Mouse (Mus musculus) adrenal gland, postnatal 10 days (tissue): ENCODE measurements at regions not wholly inside any gene's neighbourhood (a gene's known extent, or its start where the extent isn't known, plus 50 kb on each side); places are given as distances from the start of the nearest gene placed in this dataset.
"Not testable (repeated sequence)": the region's sequence is repeated elsewhere in the genome, so short reads cannot be mapped to it uniquely, and the experiment has no call there.

ENCODE experiments used
- DNase-seq: peaks from one replicate; pipeline ENCODE4 v3.0.0; 2021; ENCODE audit warnings: mixed read lengths

DNA sequence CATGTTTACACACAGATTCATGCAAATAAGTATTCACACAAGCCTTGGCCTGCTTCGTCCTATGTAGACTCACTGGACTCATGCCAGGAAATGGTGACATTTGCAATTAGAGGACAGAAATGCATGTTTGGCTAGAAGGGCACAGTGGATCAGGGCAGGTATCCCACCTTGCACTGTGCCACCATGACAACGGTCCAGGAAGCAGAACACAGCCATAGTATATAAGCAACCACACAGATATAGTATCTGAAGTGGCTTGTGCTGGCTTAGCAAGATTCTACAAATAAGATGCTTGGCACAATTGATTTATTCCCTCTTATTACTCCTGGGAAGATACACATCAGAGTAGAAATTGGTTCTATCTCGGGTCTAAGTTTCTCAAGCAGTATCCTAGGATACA, 218.0 kb downstream of the Unc5cl start:
- no peak for DNase-seq

DNA sequence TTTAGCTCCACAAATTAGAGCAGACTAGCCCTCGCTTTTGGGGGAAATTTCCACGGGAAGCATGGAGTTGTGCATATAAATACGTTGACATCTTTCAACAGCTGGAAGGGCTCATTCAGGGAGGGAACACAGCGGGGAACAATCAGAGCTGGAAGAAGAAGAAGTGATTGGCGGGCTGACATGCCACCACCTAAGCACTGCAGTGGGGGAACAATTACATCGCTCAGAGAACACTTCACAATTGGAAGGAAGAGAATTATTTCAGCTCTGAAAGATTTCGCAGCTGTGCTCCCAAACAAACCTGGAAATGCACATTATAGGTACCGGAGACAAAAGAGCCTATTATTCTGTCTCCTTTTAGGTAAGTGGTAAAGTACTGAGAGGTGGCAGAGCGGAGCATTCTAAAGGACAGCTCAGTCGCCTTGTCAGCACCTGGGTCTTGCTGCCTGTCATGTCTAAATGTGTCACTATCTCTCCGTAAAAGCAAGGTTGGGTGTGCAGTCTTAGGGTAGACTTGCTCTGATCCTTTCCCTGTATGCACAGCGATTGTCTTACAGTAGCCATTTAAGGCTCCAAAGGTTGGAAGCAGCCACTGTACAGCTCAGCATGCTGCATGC, 223.6 kb downstream of the Unc5cl start:
- no peak for DNase-seq

DNA sequence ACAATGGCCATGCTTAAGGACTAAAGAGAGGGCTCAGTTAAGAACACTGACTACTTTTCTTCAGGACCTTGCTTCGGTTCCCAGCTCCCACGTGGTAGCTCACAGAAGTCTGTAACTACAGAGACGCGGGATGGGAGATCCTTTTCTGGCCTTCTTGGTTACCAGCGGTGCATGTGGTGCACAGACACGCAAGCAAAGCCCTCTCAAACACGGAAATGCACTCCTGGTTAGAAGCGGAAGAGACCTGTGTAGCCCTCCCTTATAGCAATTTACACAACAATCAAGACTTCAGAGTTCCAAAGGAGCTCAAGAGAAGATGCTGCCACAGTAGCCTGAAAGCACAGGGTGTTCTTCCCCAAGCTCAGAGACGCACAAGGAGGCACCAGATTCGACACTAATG, 225.6 kb downstream of the Unc5cl start:
- DNase-seq, result no peak

DNA sequence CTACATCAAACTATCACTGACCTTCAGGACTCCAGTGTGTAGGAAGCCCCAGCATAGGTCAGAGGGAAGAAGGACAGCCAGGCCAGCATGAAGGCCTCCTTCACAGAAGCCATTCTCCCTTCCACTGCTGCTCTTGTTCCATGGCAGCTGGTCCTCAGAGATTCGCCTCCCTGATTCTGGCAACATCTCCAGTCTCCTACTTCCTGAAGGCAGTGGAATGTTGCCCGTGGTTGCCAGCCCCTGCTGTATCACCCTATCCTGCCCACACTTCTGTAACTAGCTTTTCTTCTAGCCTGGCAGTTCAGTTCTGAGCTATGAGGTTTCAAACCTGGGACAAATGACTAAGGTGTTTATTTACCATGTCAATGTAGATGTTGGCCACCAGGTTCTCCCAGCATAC, 234.2 kb downstream of the Unc5cl start:
- DNase-seq, result no peak

DNA sequence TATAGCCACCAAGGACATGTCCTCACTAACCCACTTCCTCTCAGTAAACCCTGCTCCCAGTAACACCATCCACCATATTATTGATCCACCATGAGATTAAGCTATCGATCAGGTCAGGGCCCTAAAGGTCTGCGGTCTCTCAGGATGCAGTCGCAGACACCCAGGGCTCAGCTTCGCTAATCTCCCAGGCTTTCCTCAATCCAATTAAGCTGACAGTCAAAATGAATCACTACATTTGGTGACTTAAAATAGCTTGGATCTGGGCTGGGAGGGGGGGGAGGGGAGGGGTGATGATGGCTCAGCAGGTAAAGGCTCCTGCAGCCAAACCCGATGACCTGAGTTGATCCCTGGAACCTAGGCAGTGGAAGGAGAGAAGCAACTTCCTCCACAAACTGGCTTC, 233.7 kb upstream of the Lrfn2 start:
- DNase-seq, result no peak

DNA sequence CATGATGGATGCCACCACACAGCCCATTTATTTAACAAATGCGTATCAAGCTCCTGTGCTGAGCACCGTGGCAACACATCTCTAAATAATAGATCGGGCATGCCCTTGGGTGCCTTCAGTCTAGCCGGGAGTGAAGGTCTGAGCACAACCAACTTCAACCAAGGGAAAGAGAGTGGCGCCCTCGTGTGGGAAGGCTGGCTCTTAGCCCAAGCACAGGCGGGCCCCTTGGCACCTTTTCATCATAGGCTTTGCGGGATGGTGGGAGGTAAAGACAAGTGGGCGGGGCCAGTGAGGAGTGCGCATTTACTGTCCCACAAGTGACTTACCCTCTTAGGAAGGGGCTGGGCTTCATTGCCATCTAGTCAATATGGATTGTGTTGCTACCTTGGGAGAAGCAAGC, 231.6 kb upstream of the Lrfn2 start:
- DNase-seq, result no peak

DNA sequence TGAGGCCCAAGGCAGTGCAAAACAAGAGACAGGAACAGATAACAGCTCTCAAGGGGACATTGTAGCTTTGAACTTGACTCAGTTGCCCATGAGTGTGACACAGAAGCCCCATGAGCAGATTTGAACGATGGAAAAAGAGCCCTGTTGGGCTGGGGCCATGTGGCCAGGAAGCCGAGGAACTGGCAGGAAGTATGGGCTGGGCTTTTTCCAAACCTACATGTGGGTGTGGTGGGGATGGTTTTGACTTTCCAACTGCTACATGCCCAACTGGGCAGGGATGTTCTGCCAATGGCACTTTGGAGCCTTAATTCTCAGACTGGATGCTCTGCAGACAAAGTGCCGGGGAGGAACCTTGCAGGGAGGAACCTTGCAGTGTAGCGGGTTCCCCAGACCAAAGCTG, 211.7 kb upstream of the Lrfn2 start:
- DNase-seq, result no peak

DNA sequence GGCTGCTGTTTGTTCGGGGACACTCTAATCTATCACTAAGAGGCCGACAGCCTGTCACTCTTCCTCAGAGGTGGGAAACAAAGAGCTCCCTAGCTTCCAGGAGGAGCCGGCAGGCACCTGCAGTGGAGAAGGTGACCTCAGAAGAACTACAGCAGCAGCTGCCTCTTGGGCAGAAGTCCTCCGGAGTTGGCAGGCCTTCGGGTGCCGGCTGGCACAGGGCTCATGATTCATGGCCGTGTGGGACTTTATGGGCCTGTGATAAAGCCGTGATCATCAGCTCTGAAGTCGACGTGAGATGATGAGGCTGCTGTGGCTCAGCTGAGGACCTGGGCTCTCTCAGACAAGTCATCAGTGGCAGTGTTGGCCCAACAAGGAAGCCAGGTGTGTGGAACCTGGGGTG, 208.9 kb upstream of the Lrfn2 start:
- DNase-seq, result no peak

DNA sequence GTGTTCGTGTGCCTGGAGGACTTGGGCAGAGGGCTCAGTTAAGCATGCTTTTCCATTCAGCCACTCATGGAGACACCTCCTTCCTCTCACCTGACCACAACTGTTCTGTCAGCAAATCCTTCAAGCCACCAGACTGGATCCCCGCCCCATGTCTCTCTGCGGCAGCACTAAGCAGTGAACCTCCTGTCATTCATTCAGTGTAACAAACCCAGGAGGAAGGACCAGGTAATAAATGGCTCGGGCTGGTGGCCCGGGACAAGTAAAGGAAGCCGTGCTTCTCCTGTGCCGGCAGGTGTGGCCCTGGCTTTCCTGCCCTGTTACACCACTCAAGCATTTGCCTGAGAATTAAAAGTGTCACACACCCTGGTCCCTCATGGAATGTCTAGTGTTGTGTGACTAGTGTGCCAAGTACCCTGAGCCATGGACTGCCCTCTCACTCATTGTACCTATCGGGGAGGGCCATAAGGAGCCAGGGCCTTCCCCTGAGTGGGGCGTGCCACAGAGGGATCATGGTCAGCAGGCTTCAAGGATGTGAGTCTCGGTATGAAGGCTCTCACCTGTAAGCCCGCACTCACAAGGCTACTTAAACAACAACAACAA, 207.6 kb upstream of the Lrfn2 start:
- DNase-seq, result no peak

DNA sequence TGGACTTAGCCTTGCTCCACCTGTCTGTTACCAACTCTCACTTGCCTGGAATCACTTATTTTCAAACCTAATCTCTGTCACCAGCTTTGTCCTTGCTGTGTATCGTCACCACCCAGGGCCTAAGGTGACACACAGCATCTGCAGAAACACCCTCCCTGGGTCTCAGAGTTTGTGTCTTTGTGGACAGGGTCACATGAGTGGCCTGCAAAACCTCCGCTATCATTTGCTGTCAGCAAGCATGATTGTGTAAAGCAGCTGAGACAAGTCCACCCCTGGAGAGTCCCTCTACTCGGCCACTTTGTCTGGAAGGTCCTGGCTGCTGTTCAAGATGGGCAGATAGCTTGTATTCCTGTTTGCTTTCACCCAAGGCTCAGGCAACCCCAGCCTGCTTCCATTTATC, 205.7 kb upstream of the Lrfn2 start:
- no peak for DNase-seq

DNA sequence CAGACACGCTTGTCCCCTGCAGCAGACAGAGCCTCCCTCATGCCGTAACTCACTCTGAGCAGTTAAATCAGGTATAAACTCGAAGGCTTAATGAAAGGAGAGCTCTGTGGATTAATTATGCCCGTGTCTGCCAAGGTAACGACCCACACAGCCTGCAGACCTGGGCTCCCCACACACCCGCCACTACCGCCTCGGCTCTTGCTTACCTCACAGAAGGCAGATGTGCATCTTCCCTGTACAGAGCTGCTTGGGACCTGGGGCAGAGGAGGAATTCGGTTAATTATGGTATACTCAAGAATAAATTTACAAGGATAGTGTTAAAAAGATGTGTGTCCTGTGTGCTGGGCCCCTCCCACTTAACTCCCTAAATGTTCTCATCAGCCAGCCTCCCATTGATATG, 198.4 kb upstream of the Lrfn2 start:
- no peak for DNase-seq

DNA sequence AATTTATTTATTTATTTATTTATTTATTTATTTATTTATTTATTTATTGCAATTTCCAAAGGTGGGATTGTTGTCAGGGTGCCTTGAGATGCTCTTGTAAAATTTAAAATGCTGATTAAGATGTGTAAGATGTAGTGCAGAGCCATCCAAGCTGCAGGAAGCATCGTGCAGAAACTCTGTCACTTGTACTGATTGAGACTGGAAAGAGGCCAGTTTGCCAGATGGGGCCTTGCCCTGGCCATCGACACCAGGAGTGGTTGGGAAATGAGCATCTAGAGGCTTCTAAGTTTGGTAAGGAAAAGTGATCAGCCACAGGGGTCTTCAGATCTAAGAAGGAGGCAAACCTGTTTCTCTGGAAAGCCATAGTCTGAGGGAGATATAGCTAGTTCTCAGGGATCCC, 195.0 kb upstream of the Lrfn2 start:
- DNase-seq, result not testable (repeated sequence)

DNA sequence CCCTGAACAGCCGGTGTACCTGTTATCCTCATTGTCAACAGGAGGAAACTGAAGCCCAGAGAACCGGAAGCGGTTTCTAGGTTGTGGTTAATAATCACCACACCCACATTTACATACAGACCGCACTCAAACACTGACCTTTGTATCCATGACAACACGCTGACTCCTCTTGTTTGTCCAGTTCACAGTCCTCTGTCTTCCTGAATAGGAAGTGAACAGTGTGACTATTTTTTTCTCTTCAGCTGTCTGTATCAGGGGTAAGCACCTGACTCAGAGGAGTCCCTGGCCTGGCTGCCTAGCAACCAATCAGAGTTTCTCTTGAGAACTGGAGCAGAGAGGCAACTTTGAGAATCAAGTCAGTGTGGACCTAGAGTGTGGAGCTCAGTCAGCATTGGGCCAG, 193.5 kb upstream of the Lrfn2 start:
- DNase-seq, result no peak

DNA sequence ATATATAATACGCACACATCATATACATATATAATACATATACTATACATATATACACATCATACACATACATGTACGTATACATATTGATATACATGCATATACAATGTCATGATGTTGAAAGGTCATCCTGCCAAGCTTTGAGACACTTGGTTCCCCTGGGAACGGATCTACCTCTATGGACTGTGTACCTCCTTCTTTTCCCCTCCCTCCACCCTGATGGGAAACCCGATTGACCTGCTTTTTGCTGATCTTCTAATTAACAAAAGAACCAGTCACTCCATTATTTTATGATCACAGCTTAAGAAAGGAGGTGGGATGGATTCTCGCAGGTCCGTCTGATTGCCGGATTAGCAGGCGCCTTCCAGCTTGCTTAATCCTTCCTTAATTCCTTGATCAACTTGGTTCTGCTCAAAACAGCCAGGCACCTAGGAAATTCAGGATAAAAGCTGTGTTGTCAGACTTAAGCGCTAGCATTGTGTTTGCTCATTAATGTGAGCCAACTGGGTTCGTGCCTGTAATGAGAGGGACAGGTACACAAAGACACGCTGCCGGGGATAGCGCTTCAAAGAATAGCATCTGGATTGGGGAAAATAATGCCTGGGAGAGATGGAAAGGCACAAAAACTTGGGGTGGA, 189.3 kb upstream of the Lrfn2 start:
- no peak for DNase-seq

DNA sequence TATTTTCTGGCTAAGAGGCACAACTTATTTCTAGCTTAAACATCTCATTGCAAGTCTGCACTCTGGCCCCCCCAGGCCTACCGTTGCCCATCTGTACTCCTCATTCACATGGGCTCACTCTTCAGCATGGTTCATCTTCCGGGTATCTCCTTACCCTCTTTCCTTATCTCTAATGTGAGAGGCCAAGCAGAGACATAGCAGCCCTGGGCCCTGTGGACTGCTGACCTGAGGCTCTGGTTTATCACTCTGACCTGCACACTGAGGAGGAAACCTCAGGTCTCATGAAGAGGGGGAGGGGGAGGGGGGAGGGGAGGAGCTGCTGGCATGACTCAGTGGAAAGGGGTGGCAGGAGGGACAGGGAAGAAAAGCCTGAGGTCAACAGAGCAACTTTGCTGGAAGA, 162.1 kb upstream of the Lrfn2 start:
- DNase-seq, result no peak

DNA sequence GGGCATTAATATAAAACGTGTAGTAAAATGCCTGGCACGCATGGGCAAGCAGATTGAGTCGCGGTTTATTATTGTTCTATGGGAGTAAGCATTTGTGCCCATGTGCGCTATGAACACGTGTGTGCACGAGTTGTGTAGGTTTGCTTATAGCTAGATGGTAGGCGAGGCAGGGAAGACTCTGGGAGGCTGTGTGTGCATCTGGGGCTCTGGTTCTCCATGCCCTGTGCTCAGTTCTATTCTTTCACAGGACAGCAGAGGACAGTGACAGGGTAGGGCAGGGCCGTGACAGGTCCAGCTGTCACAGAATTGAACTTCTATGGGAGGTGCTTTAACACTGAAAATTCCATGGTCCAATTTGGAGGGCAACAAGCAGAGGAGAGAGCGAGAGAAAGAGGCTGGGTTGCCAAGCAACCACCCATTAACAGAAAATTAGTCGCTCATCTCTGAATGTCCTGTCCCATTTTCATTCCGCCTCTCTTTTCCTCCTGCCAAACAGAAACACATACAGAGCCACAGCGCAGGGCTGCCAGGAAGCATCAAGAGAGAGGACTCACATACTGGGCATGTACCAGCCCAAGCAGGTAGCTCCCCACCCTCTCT, 160.4 kb upstream of the Lrfn2 start:
- no peak for DNase-seq

DNA sequence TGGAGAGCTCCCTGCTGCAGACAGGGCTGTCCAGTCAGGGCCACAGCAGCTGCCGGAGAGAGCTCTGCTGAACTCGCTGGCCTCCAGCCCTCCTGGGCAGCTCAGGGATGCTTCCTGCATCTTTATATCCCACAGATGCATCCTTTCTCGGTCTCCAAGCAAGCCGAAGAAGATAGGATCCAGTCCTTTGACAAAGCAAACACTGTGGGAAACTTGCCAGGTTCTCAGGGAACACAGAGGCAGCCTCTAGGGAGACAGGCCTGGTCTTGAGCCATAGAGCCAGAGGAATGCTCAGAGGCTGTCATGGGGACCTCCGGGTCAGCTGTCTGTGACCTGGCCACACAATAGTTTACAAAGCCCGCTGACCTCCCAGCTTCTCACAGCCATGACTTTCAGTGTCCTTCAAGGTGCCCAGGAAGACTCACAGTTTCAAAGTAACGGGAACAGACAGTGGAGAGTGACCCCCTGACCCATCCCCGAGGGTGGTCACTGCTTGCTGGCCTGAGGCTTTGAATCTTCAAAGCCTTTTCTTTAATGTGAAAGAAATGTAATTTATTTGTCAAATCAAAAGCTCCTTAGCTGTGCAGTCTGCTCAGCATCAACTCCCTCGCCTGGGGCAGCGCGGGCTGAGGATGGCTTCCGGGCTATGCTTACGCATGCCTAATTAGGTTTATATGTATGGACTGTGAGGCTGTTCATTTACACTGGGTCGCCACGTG, 157.8 kb upstream of the Lrfn2 start:
- peak; percentile 21 for DNase-seq

DNA sequence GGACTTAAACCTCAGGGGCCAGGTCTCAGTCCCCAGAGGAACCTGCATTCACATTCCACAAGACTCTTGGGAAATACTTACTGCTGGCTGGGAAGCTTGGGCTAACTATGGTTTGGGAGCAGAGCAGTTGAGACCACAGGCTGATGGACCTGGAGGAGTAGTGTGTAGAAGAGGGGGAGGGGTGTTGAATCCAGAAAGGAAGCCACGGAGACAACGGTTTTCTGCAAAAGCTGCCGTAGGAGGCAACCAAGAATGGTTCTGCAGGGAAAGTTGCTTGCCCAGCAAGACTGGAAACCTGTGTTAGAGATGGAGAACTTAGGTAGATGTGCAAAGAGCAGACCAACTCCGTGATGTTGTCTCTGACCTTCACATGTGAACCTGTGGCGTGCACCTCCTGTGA, 156.7 kb upstream of the Lrfn2 start:
- DNase-seq, result no peak

DNA sequence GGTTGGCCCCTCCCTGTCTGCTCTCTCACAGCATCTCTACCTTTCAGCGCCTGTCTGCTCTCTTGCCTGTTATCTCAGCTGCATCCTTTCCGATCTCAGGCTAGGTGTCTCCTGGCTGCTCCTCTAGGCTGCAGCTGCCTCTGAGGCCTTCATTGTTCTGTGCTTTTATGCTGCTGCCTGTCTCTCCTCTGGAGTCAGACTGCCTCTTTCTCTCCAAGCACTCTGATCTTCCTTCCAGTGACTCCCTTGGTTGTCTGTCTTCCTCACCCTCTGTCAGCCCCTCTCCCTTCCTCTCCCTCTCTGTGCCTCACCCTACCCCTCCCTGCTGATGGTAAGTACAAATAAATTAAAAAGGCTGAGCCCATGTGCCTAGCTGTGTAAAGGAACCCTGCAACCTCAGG, 155.7 kb upstream of the Lrfn2 start:
- DNase-seq, result no peak

DNA sequence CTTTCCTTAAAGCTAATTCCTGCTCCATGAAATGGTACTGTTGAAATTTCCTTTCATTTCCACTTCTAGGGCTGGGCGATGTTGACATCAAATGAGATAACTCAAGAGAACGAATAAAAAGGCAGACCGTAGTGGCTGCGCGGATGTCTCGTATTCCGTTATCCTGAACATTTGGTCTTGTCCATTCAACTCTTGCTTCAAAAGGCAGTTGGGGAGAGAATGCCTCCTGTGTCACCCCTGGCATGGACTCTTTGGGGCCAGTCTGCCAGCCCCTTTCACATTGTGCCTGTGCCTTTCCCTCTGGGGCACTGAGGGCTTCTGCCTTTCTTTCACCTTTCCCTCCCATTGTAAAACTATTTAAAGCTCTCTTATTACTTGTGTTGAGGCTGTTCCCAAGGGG, 152.0 kb upstream of the Lrfn2 start:
- DNase-seq, result no peak

DNA sequence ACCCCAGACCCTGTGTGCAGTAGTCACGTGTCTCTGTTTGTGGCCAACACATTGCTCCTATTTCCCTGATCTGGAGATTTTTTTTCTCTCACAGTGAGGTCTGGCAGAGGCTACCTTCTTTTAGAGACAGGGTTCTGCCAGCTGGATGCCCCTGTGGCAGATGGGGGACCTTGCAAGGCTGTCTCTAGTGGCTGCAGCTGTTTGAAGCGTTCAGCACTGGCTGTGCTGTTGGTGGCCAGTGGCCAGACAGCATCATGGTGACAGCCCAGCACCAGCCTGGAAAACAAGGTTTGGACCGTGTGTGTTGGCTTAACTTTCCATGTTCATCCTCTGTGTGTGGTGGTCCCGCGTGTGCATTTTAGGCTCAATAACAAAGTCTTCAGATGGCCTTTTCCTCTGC, 147.8 kb upstream of the Lrfn2 start:
- DNase-seq, result no peak

DNA sequence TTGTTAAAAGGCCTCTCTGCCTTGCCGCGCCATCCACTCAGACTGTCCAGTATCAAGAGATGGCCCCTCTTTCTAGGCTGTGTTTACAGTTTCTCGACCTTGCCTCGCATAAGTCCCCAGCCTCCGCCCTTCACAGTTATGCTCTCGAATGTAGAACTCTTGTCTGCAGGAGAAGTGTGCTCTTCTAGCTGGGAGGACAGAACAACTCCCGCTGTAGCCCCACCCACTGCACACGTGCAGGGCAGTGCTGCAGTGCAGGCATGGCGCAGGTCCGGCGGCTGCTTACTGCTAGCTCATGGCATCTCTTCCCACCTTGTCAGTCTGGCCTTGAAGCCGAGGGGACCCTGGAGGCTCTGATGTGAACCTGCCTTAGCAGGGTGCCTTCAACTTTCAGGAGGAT, 145.7 kb upstream of the Lrfn2 start:
- no peak for DNase-seq

DNA sequence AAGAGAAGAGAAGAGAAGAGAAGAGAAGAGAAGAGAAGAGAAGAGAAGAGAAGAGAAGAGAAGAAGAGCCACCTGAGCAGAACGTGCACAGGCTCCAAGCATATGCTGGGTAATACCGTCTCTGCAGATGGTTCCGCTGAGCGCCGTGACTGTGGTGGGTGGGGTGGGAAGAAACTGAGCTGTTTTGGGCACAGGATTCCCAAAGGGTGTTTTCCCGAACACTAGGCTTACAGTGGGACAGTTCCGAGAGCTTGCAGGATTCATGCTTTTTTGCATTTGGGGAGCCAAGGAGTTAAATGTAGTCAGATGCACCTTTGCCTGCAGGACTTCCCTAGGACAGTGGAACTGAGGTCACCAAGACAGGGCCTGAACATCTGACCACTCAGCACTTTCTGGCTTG, 142.3 kb upstream of the Lrfn2 start:
- no peak for DNase-seq
